ENCODE assay signal across 11 mouse cellular contexts in genomic region chr5:36890794-36891193, GRCm38 (mm10). TPM values are rescaled to one million over a fixed set of nuclear protein-coding genes. Genes with fewer than 3 reads are reported as not detected.
DNase-seq lines count a peak whose midpoint lies in the region; ATAC-seq and TF ChIP-seq lines count a peak whose summit lies in the region.
"Had no signal": no experiment of that assay in that cellular context is flagged by ENCODE, and none has a peak within 500 bp of the region (broad histone marks: within the 10 kb centered on the region; RNA-seq: fewer than 3 reads in every experiment).

No protein-coding gene starts in this region.

- H3K4me1 ChIP-seq in forebrain, postnatal 0 days (ENCODE audit: insufficient read depth) = peaks cover 22% of the 10 kb centered on the region
- peaks cover 57% of the 10 kb centered on the region for H3K4me1 ChIP-seq in neural tube, embryonic 14.5 days (ENCODE audit: control insufficient read depth, insufficient read depth, low read length)

- WGBS in forebrain, postnatal 0 days = 16% methylated on average over 9 of the region's 9 CpGs
- 18% methylated on average over 9 of the region's 9 CpGs for WGBS in neural tube, embryonic 14.5 days

- H3K9ac ChIP-seq in forebrain, postnatal 0 days = no peak overlapping the region
- no peak overlapping the region for H3K9ac ChIP-seq in neural tube, embryonic 14.5 days (replicated peaks; ENCODE audit: low read depth, low read length)
- H3K9ac ChIP-seq: embryonic facial prominence, embryonic 13.5 days had no signal

- intact Hi-C loops in gastrocnemius, postnatal 36 days (cut with DNase I) = no loop called here

- no peaks in the 10 kb centered on the region for H3K9me3 ChIP-seq in forebrain, postnatal 0 days (ENCODE audit: low read length)
- no peaks in the 10 kb centered on the region for H3K9me3 ChIP-seq in neural tube, embryonic 14.5 days (ENCODE audit: control insufficient read depth, low read length)
- H3K9me3 ChIP-seq: embryonic facial prominence, embryonic 13.5 days had no signal

- TF ChIP-seq CTCF in forebrain, postnatal 0 days (IDR thresholded peaks at IDR 0.05; ENCODE audit: low read depth) = no peak

- peak overlapping the region; percentile 60 for H3K27ac ChIP-seq in forebrain, postnatal 0 days (ENCODE audit: low read depth, low read length)
- 0 out of 2 replicates have a peak overlapping the region, but pooled peaks have one; percentile 1 for H3K27ac ChIP-seq in neural tube, embryonic 14.5 days (ENCODE audit: low read depth, low read length)
- H3K27ac ChIP-seq: embryonic facial prominence, embryonic 13.5 days had no signal

- H3K27me3 ChIP-seq in forebrain, postnatal 0 days (ENCODE audit: insufficient read depth, low read length) = no peaks in the 10 kb centered on the region
- no peaks in the 10 kb centered on the region for H3K27me3 ChIP-seq in neural tube, embryonic 14.5 days (ENCODE audit: control insufficient read depth, insufficient read depth, low read length)

- 0 out of 2 replicates have a peak overlapping the region, but pooled peaks have one; percentile 19 for H3K4me2 ChIP-seq in forebrain, postnatal 0 days (ENCODE audit: low read depth)
- H3K4me2 ChIP-seq in neural tube, embryonic 14.5 days (ENCODE audit: low read depth, low read length) = no peak overlapping the region
- H3K4me2 ChIP-seq: embryonic facial prominence, embryonic 13.5 days had no signal

- no peaks in the 10 kb centered on the region for H3K36me3 ChIP-seq in forebrain, postnatal 0 days (ENCODE audit: insufficient read depth)
- no peaks in the 10 kb centered on the region for H3K36me3 ChIP-seq in neural tube, embryonic 14.5 days (ENCODE audit: control insufficient read depth, insufficient read depth, low read length)
- H3K36me3 ChIP-seq: embryonic facial prominence, embryonic 13.5 days had no signal

- DNase-seq in embryo, embryonic 11 days = peak; percentile 39
- DNase-seq in forebrain, postnatal 0 days = peak; percentile 65
- peak; percentile 66 to 75 for DNase-seq in layer of hippocampus, postnatal 36 days
- no peak for DNase-seq in gastrocnemius, postnatal 36 days
- DNase-seq in testis, postnatal 10 days (ENCODE audit: low spot score) = no peak
- DNase-seq in cerebellum, postnatal 25 days = no peak

- peak; percentile 79 for ATAC-seq in forebrain, postnatal 0 days
- peak; percentile 42; the same call in 1 of the 2 replicates for ATAC-seq in neural tube, embryonic 14.5 days (ENCODE audit: low read depth)
- ATAC-seq in erythroid progenitor cell, adult 5-6 weeks (replicated peaks; ENCODE audit: low FRiP score, poor library complexity, severe bottlenecking) = no peak

- no peak overlapping the region for H3K4me3 ChIP-seq in forebrain, postnatal 0 days (ENCODE audit: low read depth, low read length)
- no peak overlapping the region for H3K4me3 ChIP-seq in neural tube, embryonic 14.5 days (ENCODE audit: low read depth, low read length)
- H3K4me3 ChIP-seq: embryonic facial prominence, embryonic 13.5 days had no signal

RNA-seq across cellular contexts. Expression of gene Ppp2r2c, which starts 22.5 kb away (rescaled TPM):
- 171 and 177 TPM in 2 replicates for total RNA-seq in forebrain, postnatal 0 days (2014; rRNA removed)
- polyA plus RNA-seq in forebrain, postnatal 0 days (2015; fragmentation: Nextera tagmentation; extraction: Ambion mirVana) = 75.5 and 96.1 TPM in 2 replicates
- total RNA-seq in layer of hippocampus, postnatal 36 days (2021) = 100 to 1,000 TPM; 402 to 415 TPM
- polyA plus RNA-seq in neural tube, embryonic 14.5 days (2014; fragmentation: Nextera tagmentation; extraction: Ambion mirVana) = 64.1 and 67.0 TPM in 2 replicates
- total RNA-seq in erythroid progenitor cell, adult 5-6 weeks (2015; ENCODE audit: low replicate concordance) = not detected in 2 replicates
- not detected in 2 replicates for total RNA-seq in erythroid progenitor cell, adult 5-6 weeks (2017; ENCODE audit: low replicate concordance)
- total RNA-seq in gastrocnemius, postnatal 36 days (2021) = under 1 TPM; 0.23 to 0.32 TPM
- polyA plus RNA-seq: heart, postnatal 0 days; liver, adult 2 months had no signal

Comparison
In these comparisons a context has a peak if more than half of its experiments do, and no peak if none do; other contexts are left out.
1. DNase-seq: peak in embryo, embryonic 11 days (single experiment), forebrain, postnatal 0 days (single experiment) and layer of hippocampus, postnatal 36 days (2 of 2); none in gastrocnemius, postnatal 36 days (0 of 2), testis, postnatal 10 days (single experiment) and cerebellum, postnatal 25 days (0 of 2).
2. RNA of gene Ppp2r2c, which starts 22.5 kb away (total RNA-seq): 402 to 415 TPM in layer of hippocampus, postnatal 36 days and 171 to 177 TPM in forebrain, postnatal 0 days; 0.23 to 0.32 TPM in gastrocnemius, postnatal 36 days and not detected in erythroid progenitor cell, adult 5-6 weeks; every median in the first group is over 100 times any median in the second.